Mouse (Mus musculus) neutrophil, adult 5-6 weeks (primary cell): Measurements from ENCODE around the gene Fcgr4. TPM values are rescaled to one million over a fixed set of nuclear protein-coding genes. Genes with fewer than 3 reads are reported as not detected.
"Not testable (repeated sequence)": the region's sequence is repeated elsewhere in the genome, so short reads cannot be mapped to it uniquely, and the experiment has no call there.

Experiments
- ATAC-seq: fragments of 151-379, 151-347 bp; 2 replicates; pipeline ENCODE4 v1.8.0; 2017; ENCODE audit warnings: mild to moderate bottlenecking, moderate TSS enrichment; ENCODE audit not compliant: insufficient number of reproducible peaks, poor library complexity, low FRiP score, severe bottlenecking; ENCODE audit errors: extremely low read depth
- total RNA-seq: library from RNA; stranded (forward); fragments of 200-1000 nt; gene quantifications from 2 replicates; pipeline ENCODE4 v1.2.3, GENCODE M21; 2017

The Fcgr4 gene
- total RNA-seq, 1 experiment from 2014 or later = 134 TPM

GRCm38 (mm10) chr1:171072217-171072616 lies 53.5 kb downstream of the Fcgr4 start:
- ATAC-seq = not testable (repeated sequence)

GRCm38 (mm10) chr1:171074283-171074682 lies 55.6 kb downstream of the Fcgr4 start:
- not testable (repeated sequence) for ATAC-seq

DNA sequence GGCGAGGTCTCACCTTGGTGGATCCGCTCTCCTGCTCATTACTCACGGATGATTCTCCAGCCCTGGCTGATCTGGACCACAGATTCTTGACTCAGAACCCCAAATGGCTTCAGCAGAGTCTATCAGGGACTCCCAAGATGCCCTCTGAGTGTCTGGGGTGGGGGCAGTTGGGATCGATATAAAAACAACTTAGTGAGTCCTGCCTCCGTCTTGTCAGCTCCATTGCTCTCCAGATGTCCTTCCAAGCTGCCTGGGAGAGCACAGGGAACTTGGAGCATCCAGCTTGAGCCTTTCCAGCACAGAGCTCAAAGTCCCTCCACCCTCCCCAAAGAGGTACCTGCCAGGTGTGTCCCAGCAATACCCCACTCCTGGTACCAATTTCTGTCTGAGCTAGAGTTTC lies 57.5 kb downstream of the Fcgr4 start:
- not testable (repeated sequence) for ATAC-seq

- not testable (repeated sequence) for ATAC-seq
These were observed 58.5 kb downstream of the Fcgr4 start for GRCm38 (mm10) chr1:171077192-171077591.

- ATAC-seq = peak; percentile 7; the same call in 1 of the 2 replicates
These were observed 59.2 kb downstream of the Fcgr4 start for GRCm38 (mm10) chr1:171077955-171078354.

DNA sequence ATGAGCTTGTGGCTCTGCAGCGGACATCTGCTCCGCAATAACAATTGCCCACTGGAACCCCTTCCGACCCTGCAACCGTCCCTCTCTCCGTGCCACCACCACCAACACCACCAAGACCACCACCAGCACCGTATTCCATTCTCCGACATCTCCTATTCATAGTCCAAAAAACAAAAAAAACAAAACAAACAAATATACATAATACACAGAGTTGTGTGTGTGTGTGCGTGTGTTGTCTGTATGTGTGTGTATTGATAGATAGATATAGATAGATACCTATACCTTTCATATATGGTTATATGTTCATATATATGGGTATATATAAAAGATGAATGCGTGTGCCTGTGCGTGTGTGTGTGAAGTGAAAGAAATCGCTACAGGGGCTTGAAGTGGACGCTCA lies 59.7 kb downstream of the Fcgr4 start:
- not testable (repeated sequence) for ATAC-seq

DNA sequence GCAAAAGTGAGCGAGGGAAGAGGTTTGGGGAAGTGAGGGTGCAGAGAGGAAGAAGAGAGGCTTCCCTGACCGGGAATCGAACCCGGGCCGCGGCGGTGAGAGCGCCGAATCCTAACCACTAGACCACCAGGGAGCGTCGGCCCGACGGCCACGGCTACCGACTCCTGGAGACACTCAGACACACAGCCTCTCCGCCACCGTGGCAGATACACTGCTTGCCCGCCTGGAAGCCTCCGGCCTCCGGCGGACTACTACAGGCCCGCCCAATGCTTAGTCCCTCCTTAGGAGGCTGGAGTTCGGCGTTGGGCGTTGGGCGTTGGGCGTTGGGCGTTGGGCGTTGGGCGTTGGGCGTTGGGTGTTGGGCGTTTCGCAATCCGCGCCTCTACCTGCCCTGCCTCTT lies 60.6 kb downstream of the Fcgr4 start:
- ATAC-seq = peak; percentile 14

Other genes starting within 250 kb of the Fcgr4 start
- 46.3 and 47.7 TPM in 2 replicates for gene Atf6, start 151.1 kb upstream of the Fcgr4 start, total RNA-seq
- gene Gm26620, start 133.9 kb upstream of the Fcgr4 start, total RNA-seq = 0.58 TPM in 1 of 2 replicates, not detected in the other
- gene Dusp12, start 133.4 kb upstream of the Fcgr4 start, total RNA-seq = 6.9 and 8.8 TPM in 2 replicates
- gene Fcrlb, start 106.0 kb upstream of the Fcgr4 start, total RNA-seq = 0.98 and 1.4 TPM in 2 replicates
- 255 and 258 TPM in 2 replicates for gene Fcrla, start 91.3 kb upstream of the Fcgr4 start, total RNA-seq
- gene Fcgr2b, start 42.4 kb upstream of the Fcgr4 start, total RNA-seq = 136 and 145 TPM in 2 replicates
- gene Fcgr3, start 46.0 kb downstream of the Fcgr4 start, total RNA-seq = 682 and 697 TPM in 2 replicates
- gene Cfap126, start 95.0 kb downstream of the Fcgr4 start, total RNA-seq = not detected in 2 replicates
- 16.3 and 16.9 TPM in 2 replicates for gene Sdhc, start 131.7 kb downstream of the Fcgr4 start, total RNA-seq
- gene Mpz, start 131.8 kb downstream of the Fcgr4 start, total RNA-seq = not detected in 2 replicates
- 0.49 and 0.81 TPM in 2 replicates for gene Pcp4l1, start 177.3 kb downstream of the Fcgr4 start, total RNA-seq
- 0.25 TPM in 1 of 2 replicates, not detected in the other for gene Nr1i3, start 195.1 kb downstream of the Fcgr4 start, total RNA-seq
- gene Tomm40l, start 203.6 kb downstream of the Fcgr4 start, total RNA-seq = 6.6 and 7.5 TPM in 2 replicates
- gene Apoa2, start 206.1 kb downstream of the Fcgr4 start, total RNA-seq = not detected in 2 replicates
- gene Fcer1g, start 215.4 kb downstream of the Fcgr4 start, total RNA-seq = 410 and 425 TPM in 2 replicates
- 0.12 TPM in 1 of 2 replicates, not detected in the other for gene Adamts4, start 231.5 kb downstream of the Fcgr4 start, total RNA-seq
- 150 and 174 TPM in 2 replicates for gene Ndufs2, start 232.5 kb downstream of the Fcgr4 start, total RNA-seq